Mouse (Mus musculus): Measurements from ENCODE around the gene Mapkapk3.

DNA sequence AAGGTAGTCTGAATTCAATTTTAAA, 6.2 kb upstream of the Mapkapk3 start, which contains the start of gene Cish:
- TF ChIP-seq POLR2A (IDR thresholded peaks at IDR 0.05; ENCODE audit: extremely low read depth, insufficient read depth, low read length) = no peak
- TF ChIP-seq CTCF (IDR thresholded peaks at IDR 0.05; ENCODE audit: extremely low read depth, insufficient read depth, low read length) = no peak

Data from cortical plate, adult 2 months (tissue).